ENCODE assay signal across 42 mouse cellular contexts in the genomic region with DNA sequence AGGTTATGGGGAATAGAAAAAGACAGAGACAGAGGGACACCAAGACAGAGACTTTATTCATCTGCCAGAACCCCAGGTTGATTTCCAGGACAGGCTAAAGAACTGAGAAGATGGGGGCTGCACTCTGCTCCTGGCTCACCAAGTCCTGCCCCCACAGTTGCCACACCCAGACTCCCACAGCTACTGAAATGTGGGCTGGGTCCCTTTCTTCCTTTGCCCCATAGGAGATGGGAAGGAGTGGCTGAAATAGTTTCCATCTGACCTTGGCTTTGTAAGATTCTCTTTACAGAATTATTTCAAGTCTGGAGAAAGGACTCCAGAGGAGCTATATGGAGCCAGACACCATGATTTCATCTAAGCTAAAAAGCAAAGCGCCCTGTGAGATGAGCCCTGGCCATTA. TPM values are rescaled to one million over a fixed set of nuclear protein-coding genes. Genes with fewer than 3 reads are reported as not detected.
DNase-seq lines count a peak whose midpoint lies in the region; ATAC-seq and TF ChIP-seq lines count a peak whose summit lies in the region.
"Had no signal": no experiment of that assay in that cellular context is flagged by ENCODE, and none has a peak within 500 bp of the region (broad histone marks: within the 10 kb centered on the region; RNA-seq: fewer than 3 reads in every experiment).

No protein-coding gene starts in this region.

- peaks cover 72% of the 10 kb centered on the region for H3K27me3 ChIP-seq in hindbrain, embryonic 11.5 days (ENCODE audit: control insufficient read depth, insufficient read depth, low read length)
- peaks cover 79% of the 10 kb centered on the region for H3K27me3 ChIP-seq in hindbrain, postnatal 0 days (ENCODE audit: insufficient read depth, low read length)
- peaks cover 81% of the 10 kb centered on the region for H3K27me3 ChIP-seq in neural tube, embryonic 12.5 days (replicated peaks)
- H3K27me3 ChIP-seq in midbrain, postnatal 0 days (ENCODE audit: insufficient read depth, low read length), result peaks cover 45% of the 10 kb centered on the region
- H3K27me3 ChIP-seq: CH12.LX had no signal

- H3K36me3 ChIP-seq in hindbrain, embryonic 11.5 days (ENCODE audit: control insufficient read depth, insufficient read depth, low read length), result no peaks in the 10 kb centered on the region
- no peaks in the 10 kb centered on the region for H3K36me3 ChIP-seq in hindbrain, postnatal 0 days (ENCODE audit: insufficient read depth, low read length)
- H3K36me3 ChIP-seq in neural tube, embryonic 12.5 days, result no peaks in the 10 kb centered on the region
- H3K36me3 ChIP-seq in midbrain, postnatal 0 days (ENCODE audit: insufficient read depth, low read length), result no peaks in the 10 kb centered on the region
- H3K36me3 ChIP-seq: embryonic facial prominence, embryonic 13.5 days; forebrain, embryonic 10.5 days; forebrain, embryonic 15.5 days; G1E; liver, embryonic 12.5 days; stomach, embryonic 15.5 days had no signal

- no peak overlapping the region for H3K27ac ChIP-seq in hindbrain, embryonic 11.5 days (ENCODE audit: low read depth, low read length)
- H3K27ac ChIP-seq in hindbrain, postnatal 0 days, result no peak overlapping the region
- no peak overlapping the region for H3K27ac ChIP-seq in neural tube, embryonic 12.5 days
- H3K27ac ChIP-seq in midbrain, postnatal 0 days (ENCODE audit: low read depth, low read length), result no peak overlapping the region
- H3K27ac ChIP-seq: embryonic facial prominence, embryonic 13.5 days; forebrain, embryonic 10.5 days; forebrain, embryonic 15.5 days; liver, embryonic 12.5 days; macrophage; stomach, embryonic 15.5 days had no signal

- no peaks in the 10 kb centered on the region for H3K9me3 ChIP-seq in hindbrain, embryonic 11.5 days (ENCODE audit: control insufficient read depth, low read length)
- H3K9me3 ChIP-seq in hindbrain, postnatal 0 days (ENCODE audit: low read length), result no peaks in the 10 kb centered on the region
- no peaks in the 10 kb centered on the region for H3K9me3 ChIP-seq in neural tube, embryonic 12.5 days
- H3K9me3 ChIP-seq in midbrain, postnatal 0 days (ENCODE audit: low read length), result no peaks in the 10 kb centered on the region
- H3K9me3 ChIP-seq: embryonic facial prominence, embryonic 13.5 days; forebrain, embryonic 10.5 days; forebrain, embryonic 15.5 days; liver, embryonic 12.5 days; stomach, embryonic 15.5 days had no signal

- no peak overlapping the region for H3K4me3 ChIP-seq in hindbrain, embryonic 11.5 days (ENCODE audit: low read depth, low read length)
- H3K4me3 ChIP-seq in hindbrain, postnatal 0 days (ENCODE audit: low read length), result no peak overlapping the region
- H3K4me3 ChIP-seq in neural tube, embryonic 12.5 days, result peak overlapping the region; percentile 7; the same call in 1 of the 2 replicates
- peak overlapping the region; percentile 28 for H3K4me3 ChIP-seq in midbrain, postnatal 0 days (ENCODE audit: low read depth, low read length)
- H3K4me3 ChIP-seq: embryonic facial prominence, embryonic 13.5 days; forebrain, embryonic 10.5 days; forebrain, embryonic 15.5 days; liver, embryonic 12.5 days; stomach, embryonic 15.5 days had no signal

- no peak for DNase-seq in hindbrain, embryonic 11.5 days (ENCODE audit: low spot score)
- DNase-seq in hindbrain, postnatal 0 days (ENCODE audit: low spot score), result no peak
- no peak for DNase-seq in neural tube, embryonic 10.5 days (ENCODE audit: extremely low spot score, low spot score)
- no peak for DNase-seq in midbrain, postnatal 0 days (ENCODE audit: low spot score)
- no peak for DNase-seq in kidney, adult 11 months
- DNase-seq in MN1 (ENCODE audit: low spot score), result no peak
- DNase-seq in lung, postnatal 36 days, result no peak
- DNase-seq: adrenal gland, adult 2 months; adrenal gland, postnatal 36 days; cerebellum, adult 18-20 months; gastrocnemius, postnatal 25 days; heart, adult 11 months; heart, postnatal 36 days; kidney, adult 2 months; kidney, postnatal 4 days; left cerebral cortex, postnatal 4 days; liver, postnatal 0 days; right cerebral cortex, postnatal 25 days; thymus, postnatal 14 days had no signal

- H3K4me1 ChIP-seq in hindbrain, embryonic 11.5 days (replicated peaks; ENCODE audit: control insufficient read depth, insufficient read depth, low read length), result peaks cover 7% of the 10 kb centered on the region
- H3K4me1 ChIP-seq in hindbrain, postnatal 0 days (ENCODE audit: insufficient read depth, low read length), result 0 out of 2 replicates have a peak, but pooled peaks cover 3% of the 10 kb centered on the region
- H3K4me1 ChIP-seq in neural tube, embryonic 12.5 days, result peaks cover 32% of the 10 kb centered on the region
- no peaks in the 10 kb centered on the region for H3K4me1 ChIP-seq in midbrain, postnatal 0 days (ENCODE audit: insufficient read depth, low read length)

- WGBS in hindbrain, embryonic 11.5 days, result 18% methylated on average over 1 of the region's 1 CpGs
- WGBS in hindbrain, postnatal 0 days, result 30% methylated on average over 1 of the region's 1 CpGs
- WGBS in neural tube, embryonic 12.5 days, result 14% methylated on average over 1 of the region's 1 CpGs
- 23% methylated on average over 1 of the region's 1 CpGs for WGBS in midbrain, postnatal 0 days

- H3K4me2 ChIP-seq in hindbrain, embryonic 11.5 days (replicated peaks; ENCODE audit: low read depth, low read length), result 0 out of 2 replicates have a peak overlapping the region, but pooled peaks have one; percentile 2
- H3K4me2 ChIP-seq in hindbrain, postnatal 0 days (ENCODE audit: low read depth, low read length), result no peak overlapping the region
- no peak overlapping the region; the same call in 1 of the 2 replicates for H3K4me2 ChIP-seq in neural tube, embryonic 12.5 days (replicated peaks)
- peak overlapping the region; percentile 34 for H3K4me2 ChIP-seq in midbrain, postnatal 0 days (ENCODE audit: low read depth, low read length, poor library complexity, severe bottlenecking)
- H3K4me2 ChIP-seq: embryonic facial prominence, embryonic 13.5 days; forebrain, embryonic 15.5 days; heart, embryonic 11.5 days; liver, embryonic 12.5 days; stomach, embryonic 15.5 days had no signal

- ATAC-seq in hindbrain, embryonic 11.5 days (ENCODE audit: low FRiP score), result no peak
- ATAC-seq in hindbrain, postnatal 0 days, result no peak
- ATAC-seq in neural tube, embryonic 12.5 days (ENCODE audit: low FRiP score, low read depth), result no peak
- no peak for ATAC-seq in midbrain, postnatal 0 days (ENCODE audit: low FRiP score)
- ATAC-seq: forebrain, embryonic 15.5 days; inflammation-experienced regulatory T-cells, adult 6 months; liver, embryonic 12.5 days; liver, postnatal 0 days; Patski had no signal

- no peak overlapping the region for H3K9ac ChIP-seq in hindbrain, embryonic 11.5 days (ENCODE audit: low read depth, low read length)
- H3K9ac ChIP-seq in hindbrain, postnatal 0 days (replicated peaks; ENCODE audit: low read length), result no peak overlapping the region
- no peak overlapping the region for H3K9ac ChIP-seq in neural tube, embryonic 12.5 days
- peak overlapping the region; percentile 29; the same call in 1 of the 2 replicates for H3K9ac ChIP-seq in midbrain, postnatal 0 days (replicated peaks; ENCODE audit: low read length, poor library complexity, severe bottlenecking)
- H3K9ac ChIP-seq: embryonic facial prominence, embryonic 13.5 days; forebrain, embryonic 15.5 days; liver, embryonic 12.5 days; liver, postnatal 0 days; stomach, embryonic 15.5 days had no signal

- no peak for TF ChIP-seq CTCF in hindbrain, postnatal 0 days (IDR thresholded peaks at IDR 0.05; ENCODE audit: low read depth)
- TF ChIP-seq CTCF in midbrain, postnatal 0 days (IDR thresholded peaks at IDR 0.05), result no peak

RNA-seq across cellular contexts. Expression of a gene that starts 4.0 kb away (rescaled TPM):
- 2.6 and 3.7 TPM in 2 replicates for polyA plus RNA-seq in hindbrain, embryonic 11.5 days (2014; fragmentation: Nextera tagmentation; extraction: Ambion mirVana)
- 3.9 and 7.8 TPM in 2 replicates for total RNA-seq in hindbrain, postnatal 0 days (2014; rRNA removed)
- polyA plus RNA-seq in hindbrain, postnatal 0 days (2015; fragmentation: Nextera tagmentation; extraction: Ambion mirVana), result 2.7 and 3.3 TPM in 2 replicates
- polyA plus RNA-seq in neural tube, embryonic 12.5 days (2016; fragmentation: Nextera tagmentation; extraction: Ambion mirVana), result 4.7 and 5.0 TPM in 2 replicates
- total RNA-seq in midbrain, postnatal 0 days (2014; rRNA removed), result 34.6 and 34.8 TPM in 2 replicates
- 13.0 and 14.4 TPM in 2 replicates for polyA plus RNA-seq in midbrain, postnatal 0 days (2015; fragmentation: Nextera tagmentation; extraction: Ambion mirVana)
- total RNA-seq: adrenal gland, adult 2 months; adrenal gland, postnatal 36 days; CH12.LX; common myeloid progenitor, adult 5-6 weeks; gastrocnemius, adult 18-20 months; gastrocnemius, postnatal 25 days; heart, postnatal 36 days; layer of hippocampus, adult 8-10 months; layer of hippocampus, postnatal 25 days; megakaryocyte-erythroid progenitor cell, adult 5-6 weeks; neutrophil, adult 5-6 weeks had no signal
- polyA plus RNA-seq: adrenal gland, adult 2 months; C2C12; forebrain, embryonic 10.5 days; frontal cortex, adult 2 months; G1E; heart, embryonic 11.5 days; heart, embryonic 16.5 days; inflammation-experienced regulatory T-cells, adult 6 months; kidney, adult 2 months; kidney, embryonic 16.5 days; liver, embryonic 12.5 days; liver, postnatal 0 days; lung, embryonic 16.5 days; macrophage; Patski; stomach, embryonic 15.5 days had no signal

Comparison
In these comparisons a context has a peak if more than half of its experiments do, and no peak if none do; other contexts are left out.
1. H3K4me2 ChIP-seq: peak in hindbrain, embryonic 11.5 days (single experiment) and midbrain, postnatal 0 days (single experiment); none in hindbrain, postnatal 0 days (single experiment) and neural tube, embryonic 12.5 days (single experiment).
2. H3K4me3 ChIP-seq: peak in neural tube, embryonic 12.5 days (single experiment) and midbrain, postnatal 0 days (single experiment); none in hindbrain, embryonic 11.5 days (single experiment) and hindbrain, postnatal 0 days (single experiment).